Mouse (Mus musculus): ENCODE results near the gene Cd80. TPM values are rescaled to one million over a fixed set of nuclear protein-coding genes. Genes with fewer than 3 reads are reported as not detected.
A peak's percentile ranks its signal among the peaks of the same experiment; 100 is the strongest.

Gene Cd80
- polyA plus RNA-seq (2012; ENCODE audit: insufficient read depth, low replicate concordance) = 0.17 TPM in 1 of 2 replicates, not detected in the other

DNA sequence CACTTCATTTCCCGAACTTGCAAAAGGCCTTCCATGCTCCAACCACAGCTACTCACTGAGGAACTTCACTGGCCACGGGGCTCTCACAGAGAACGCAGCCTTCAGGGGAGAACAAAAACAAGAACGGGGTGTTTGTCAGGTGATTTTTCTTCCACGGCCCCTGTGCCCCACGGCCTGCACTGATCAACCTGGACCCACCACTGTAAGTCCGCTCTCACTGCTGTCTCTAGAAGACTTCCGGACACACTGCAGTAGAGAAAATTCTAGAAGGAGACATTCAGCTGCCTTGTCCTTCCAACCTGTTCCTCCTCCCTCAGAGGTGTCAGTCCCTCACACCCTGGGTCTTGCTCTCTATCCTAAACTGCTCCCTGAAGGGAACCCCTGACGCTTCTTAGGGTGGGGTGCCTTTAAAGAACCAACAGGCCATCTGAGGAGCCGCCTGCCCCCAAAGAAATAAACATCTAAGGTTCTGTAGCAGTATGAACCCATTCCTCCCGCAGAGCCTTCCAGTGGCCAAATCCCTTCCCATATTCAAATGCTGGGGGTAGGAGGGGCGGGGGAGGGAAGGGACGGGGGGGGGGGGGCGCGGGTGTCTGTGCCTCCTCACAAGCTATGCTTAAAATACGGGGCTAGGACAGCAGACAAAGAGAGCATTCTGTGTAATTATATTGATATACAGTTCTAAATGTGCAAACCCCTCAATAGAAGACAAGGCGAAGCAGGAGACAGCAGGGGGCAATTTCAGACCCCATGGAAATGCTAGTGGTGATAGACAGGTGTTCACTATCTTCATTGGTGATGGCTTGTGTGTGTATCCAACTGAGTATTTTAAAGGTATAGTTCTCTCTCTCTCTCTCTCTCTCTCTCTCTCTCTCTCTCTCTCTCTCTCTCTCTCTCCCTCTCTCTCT, at the start of gene Cd80:
Gene Cd80, plus strand, starts transcription at position 51 of the 908 bp plus-strand sequence.
- TF ChIP-seq GATA1 (IDR thresholded peaks at IDR 0.05; ENCODE audit: borderline replicate concordance, low read length) = no peak
- TF ChIP-seq FLI1 (IDR thresholded peaks at IDR 0.05; ENCODE audit: low read length) = no peak
- no peaks in the 10 kb centered on the region for H3K27me3 ChIP-seq (replicated peaks)

DNA sequence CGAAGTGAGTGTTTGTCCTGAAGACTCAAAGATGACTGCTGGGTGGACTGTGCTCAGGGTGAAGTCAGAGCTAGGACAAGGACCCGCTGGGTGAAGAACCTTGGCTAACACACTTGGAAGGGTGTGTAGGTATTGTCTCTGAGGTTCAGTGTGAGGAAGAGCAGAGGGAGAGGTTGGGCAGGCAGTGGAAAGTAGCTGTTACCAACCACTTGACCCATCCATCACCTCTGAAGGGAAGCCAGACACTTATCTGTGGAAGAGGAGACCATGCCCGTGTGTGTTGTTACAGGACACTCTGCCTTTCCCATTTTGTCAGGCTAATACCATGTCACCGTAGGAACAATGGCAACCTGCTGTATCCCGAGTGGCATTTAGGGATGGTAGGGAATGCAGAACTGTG, 49.1 kb upstream of the Cd80 start:
- TF ChIP-seq GATA1 (IDR thresholded peaks at IDR 0.05; ENCODE audit: borderline replicate concordance, low read length) (no peak), FLI1 (IDR thresholded peaks at IDR 0.05; ENCODE audit: low read length) (no peak)
- Histone ChIP-seq H3K4me3 (replicated peaks) (peak overlapping the region; percentile 8), H3K4me1 (peaks cover 59% of the 10 kb centered on the region)

More for the DNA sequence above, at the start of gene Cd80:
- Histone ChIP-seq H3K4me1 (peaks cover 55% of the 10 kb centered on the region), H3K4me3 (replicated peaks) (no peak within 1 kb of the TSS), H3K36me3 (replicated peaks; ENCODE audit: low read length) (peaks cover 6% of the 10 kb centered on the region), H3K9me3 (no peaks in the 10 kb centered on the region)

DNA sequence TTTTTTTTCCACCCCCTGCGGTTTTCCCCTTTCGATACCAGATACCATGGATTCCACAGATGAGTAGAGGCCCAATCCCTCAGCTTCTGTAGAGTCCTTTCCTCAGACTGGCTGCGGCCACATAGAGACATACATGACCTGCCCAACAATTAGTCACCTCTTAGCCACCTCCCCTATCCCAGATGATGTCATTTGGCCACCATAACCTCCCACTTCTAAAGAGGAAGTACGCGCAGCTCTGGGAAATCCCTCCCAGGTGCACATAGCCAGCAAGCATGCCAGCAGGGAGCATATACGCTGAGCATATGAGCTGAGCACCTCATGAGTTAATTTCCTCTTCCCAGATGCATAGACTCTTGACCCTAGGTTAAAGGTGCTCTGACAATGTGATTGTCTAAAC, 48.7 kb upstream of the Cd80 start:
- Histone ChIP-seq H3K4me1 (peaks cover 57% of the 10 kb centered on the region), H3K27me3 (replicated peaks) (no peaks in the 10 kb centered on the region), H3K4me3 (replicated peaks) (no peak overlapping the region), H3K36me3 (replicated peaks; ENCODE audit: low read length) (no peaks in the 10 kb centered on the region), H3K9me3 (no peaks in the 10 kb centered on the region)
- no peak for TF ChIP-seq FLI1 (IDR thresholded peaks at IDR 0.05; ENCODE audit: low read length)
- TF ChIP-seq GATA1 (IDR thresholded peaks at IDR 0.05; ENCODE audit: borderline replicate concordance, low read length) = no peak

More for the DNA sequence above, 49.1 kb upstream of the Cd80 start:
- Histone ChIP-seq H3K9me3 (no peaks in the 10 kb centered on the region), H3K27me3 (replicated peaks) (no peaks in the 10 kb centered on the region), H3K36me3 (replicated peaks; ENCODE audit: low read length) (no peaks in the 10 kb centered on the region)

DNA sequence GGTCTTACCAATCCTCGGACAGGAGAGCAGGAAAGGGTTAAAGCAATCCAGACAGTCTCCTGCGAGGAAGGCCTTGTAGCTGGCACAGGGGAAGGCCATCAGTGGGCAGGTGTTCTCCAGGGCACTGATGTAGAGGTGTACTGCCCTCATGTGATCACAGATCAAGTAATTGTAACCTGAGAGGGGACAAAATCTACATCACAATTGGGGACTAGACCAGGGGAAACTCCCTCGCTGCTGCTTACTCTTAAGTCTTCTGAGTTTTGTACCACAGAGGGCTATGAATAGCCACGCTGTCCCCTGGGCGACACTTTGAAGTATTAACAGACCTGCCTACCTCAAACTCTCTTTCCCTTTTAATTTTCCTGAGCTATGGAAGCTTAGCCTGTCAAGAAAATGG, 47.8 kb upstream of the Cd80 start:
- H3K27me3 ChIP-seq (replicated peaks) = peaks cover 3% of the 10 kb centered on the region
- TF ChIP-seq GATA1 (IDR thresholded peaks at IDR 0.05; ENCODE audit: borderline replicate concordance, low read length) = no peak
- no peak for TF ChIP-seq FLI1 (IDR thresholded peaks at IDR 0.05; ENCODE audit: low read length)
- H3K36me3 ChIP-seq (replicated peaks; ENCODE audit: low read length) = no peaks in the 10 kb centered on the region
- H3K4me3 ChIP-seq (replicated peaks) = no peak overlapping the region
- H3K4me1 ChIP-seq = peaks cover 48% of the 10 kb centered on the region
- H3K9me3 ChIP-seq = no peaks in the 10 kb centered on the region

DNA sequence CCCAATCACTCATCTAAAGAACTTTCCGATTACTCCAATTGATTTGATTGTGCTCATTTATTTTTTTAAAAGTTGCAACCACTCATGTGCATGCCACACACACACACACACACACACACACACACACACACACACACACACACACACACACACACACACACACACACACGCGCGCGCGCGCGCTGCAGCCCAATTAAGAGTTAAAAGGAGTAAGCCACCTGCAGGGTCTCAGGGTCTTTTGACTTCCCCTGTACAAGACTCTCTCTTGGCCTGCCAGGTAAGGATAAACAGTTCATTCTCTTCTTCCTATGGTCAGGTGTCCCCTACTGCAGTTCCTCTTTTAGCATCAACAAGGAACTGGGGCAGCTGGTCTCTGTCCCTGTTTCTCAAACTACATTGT, 46.9 kb upstream of the Cd80 start:
- TF ChIP-seq GATA1 (IDR thresholded peaks at IDR 0.05; ENCODE audit: borderline replicate concordance, low read length) = no peak
- no peak for TF ChIP-seq FLI1 (IDR thresholded peaks at IDR 0.05; ENCODE audit: low read length)
- Histone ChIP-seq H3K36me3 (replicated peaks; ENCODE audit: low read length) (no peaks in the 10 kb centered on the region), H3K9me3 (no peaks in the 10 kb centered on the region), H3K27me3 (replicated peaks) (peaks cover 3% of the 10 kb centered on the region), H3K4me1 (peaks cover 40% of the 10 kb centered on the region), H3K4me3 (replicated peaks) (no peak overlapping the region)

DNA sequence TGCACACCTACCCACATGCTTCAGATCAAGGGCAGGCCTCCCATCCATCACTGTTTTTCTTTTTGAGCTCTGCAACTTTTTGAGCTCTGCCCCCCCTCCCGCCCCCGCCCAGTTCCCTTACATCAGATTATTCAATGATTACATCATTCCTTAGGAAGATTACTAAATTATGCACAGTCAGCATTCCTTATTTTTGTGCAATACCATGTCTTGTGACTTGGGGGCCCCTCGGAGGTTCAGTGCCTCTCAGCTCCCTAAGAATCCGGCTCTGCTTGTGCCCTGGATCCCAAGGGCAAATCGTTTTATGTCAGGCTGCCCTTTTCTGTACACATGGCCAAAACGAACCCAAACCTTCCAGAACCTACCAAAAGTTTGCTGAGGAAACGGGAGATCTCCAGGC, 40.4 kb upstream of the Cd80 start:
- Histone ChIP-seq H3K36me3 (replicated peaks; ENCODE audit: low read length) (no peaks in the 10 kb centered on the region), H3K4me1 (peaks cover 38% of the 10 kb centered on the region), H3K9me3 (peaks cover under 1% of the 10 kb centered on the region; the same call in 1 of the 2 replicates), H3K4me3 (replicated peaks) (no peak overlapping the region), H3K27me3 (replicated peaks) (peaks cover 5% of the 10 kb centered on the region)
- TF ChIP-seq FLI1 (IDR thresholded peaks at IDR 0.05; ENCODE audit: low read length) = no peak
- no peak for TF ChIP-seq GATA1 (IDR thresholded peaks at IDR 0.05; ENCODE audit: borderline replicate concordance, low read length)

DNA sequence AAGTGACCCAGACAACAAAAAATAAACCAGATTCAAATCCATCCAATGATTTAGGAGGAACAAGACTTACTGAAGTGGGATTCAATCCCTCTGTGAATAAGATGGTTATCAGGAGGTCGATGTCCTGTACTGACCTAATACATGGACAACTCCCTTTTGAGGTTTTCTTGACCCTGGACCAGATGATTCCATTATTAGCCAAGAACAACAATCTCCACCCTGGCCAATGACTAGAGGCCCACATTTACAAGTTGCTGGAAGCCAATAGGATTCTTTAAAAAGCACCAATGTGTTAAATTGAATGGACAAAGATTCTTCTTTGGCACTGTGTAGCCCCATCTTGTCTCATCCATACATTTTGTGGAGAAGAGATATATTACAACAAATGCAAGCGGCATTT, 30.0 kb upstream of the Cd80 start:
- no peak overlapping the region for H3K4me3 ChIP-seq (replicated peaks)
- H3K4me1 ChIP-seq = peaks cover 15% of the 10 kb centered on the region
- no peaks in the 10 kb centered on the region for H3K36me3 ChIP-seq (replicated peaks; ENCODE audit: low read length)
- H3K27me3 ChIP-seq (replicated peaks) = peaks cover 3% of the 10 kb centered on the region
- TF ChIP-seq FLI1 (IDR thresholded peaks at IDR 0.05; ENCODE audit: low read length) (no peak), GATA1 (IDR thresholded peaks at IDR 0.05; ENCODE audit: borderline replicate concordance, low read length) (no peak)
- no peaks in the 10 kb centered on the region for H3K9me3 ChIP-seq

DNA sequence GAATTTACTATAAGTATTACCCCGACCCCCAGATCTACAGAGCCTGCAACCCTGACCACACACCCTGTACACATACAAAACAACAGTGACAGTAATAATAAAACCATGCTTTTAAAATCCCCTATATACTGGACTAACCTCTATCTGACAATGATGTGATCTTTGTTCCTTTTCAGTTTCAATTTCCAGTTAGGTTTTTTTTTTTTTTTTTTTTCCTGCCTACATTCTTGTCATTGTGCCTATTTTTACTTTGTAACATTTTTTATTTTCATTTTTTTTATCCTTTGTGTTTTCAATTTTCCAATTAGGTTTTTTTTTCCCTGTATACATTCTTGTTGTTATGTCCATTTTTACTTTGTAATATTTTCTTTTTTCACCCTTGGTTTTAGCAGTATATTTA, 29.6 kb upstream of the Cd80 start:
- peaks cover 3% of the 10 kb centered on the region for H3K27me3 ChIP-seq (replicated peaks)
- TF ChIP-seq GATA1 (IDR thresholded peaks at IDR 0.05; ENCODE audit: borderline replicate concordance, low read length) (no peak), FLI1 (IDR thresholded peaks at IDR 0.05; ENCODE audit: low read length) (no peak)
- H3K4me1 ChIP-seq = peaks cover 20% of the 10 kb centered on the region
- no peaks in the 10 kb centered on the region for H3K36me3 ChIP-seq (replicated peaks; ENCODE audit: low read length)
- H3K4me3 ChIP-seq (replicated peaks) = no peak overlapping the region
- H3K9me3 ChIP-seq = no peaks in the 10 kb centered on the region

DNA sequence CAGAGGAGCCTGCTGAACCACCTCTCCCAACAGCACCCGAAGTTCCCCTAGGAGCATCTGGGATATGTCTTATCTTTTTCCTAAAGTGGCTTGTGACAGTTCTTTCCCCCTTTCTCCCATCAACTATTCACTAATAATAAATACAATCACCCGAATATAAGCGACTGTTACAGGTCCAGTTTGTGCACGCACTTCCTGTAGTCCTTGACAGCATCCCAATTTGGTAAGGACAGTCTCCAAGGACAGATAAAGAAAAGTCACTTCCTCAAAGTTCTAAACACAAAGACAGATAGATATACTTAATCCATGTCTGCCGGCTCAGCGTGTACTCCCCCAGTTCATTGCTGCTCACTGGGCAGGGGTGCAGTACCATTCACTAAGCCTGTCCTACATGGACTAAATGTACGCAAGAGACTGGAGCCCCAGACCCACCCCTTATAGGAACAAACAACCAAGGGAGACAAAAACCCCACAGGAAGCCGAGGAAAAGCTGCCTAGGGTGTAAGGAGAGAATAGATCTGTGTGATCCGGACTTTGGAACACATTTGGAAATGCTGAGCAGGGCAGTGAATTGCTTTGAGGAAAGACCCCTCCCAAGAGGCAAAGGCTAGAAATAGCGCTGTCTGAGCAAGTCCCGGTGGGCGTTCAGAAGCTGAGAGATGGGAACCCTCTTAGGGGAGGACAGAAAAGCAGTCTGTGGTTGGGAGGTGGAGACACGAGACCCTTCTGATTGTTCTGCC, 23.7 kb upstream of the Cd80 start:
- no peaks in the 10 kb centered on the region for H3K9me3 ChIP-seq
- H3K36me3 ChIP-seq (replicated peaks; ENCODE audit: low read length) = no peaks in the 10 kb centered on the region
- no peaks in the 10 kb centered on the region for H3K27me3 ChIP-seq (replicated peaks)
- H3K4me1 ChIP-seq = peaks cover 37% of the 10 kb centered on the region
- TF ChIP-seq FLI1 (IDR thresholded peaks at IDR 0.05; ENCODE audit: low read length) = no peak
- no peak for TF ChIP-seq GATA1 (IDR thresholded peaks at IDR 0.05; ENCODE audit: borderline replicate concordance, low read length)
- H3K4me3 ChIP-seq (replicated peaks) = no peak overlapping the region
